Mouse (Mus musculus): Measurements from ENCODE around the gene Stbd1.

The Stbd1 gene

DNA sequence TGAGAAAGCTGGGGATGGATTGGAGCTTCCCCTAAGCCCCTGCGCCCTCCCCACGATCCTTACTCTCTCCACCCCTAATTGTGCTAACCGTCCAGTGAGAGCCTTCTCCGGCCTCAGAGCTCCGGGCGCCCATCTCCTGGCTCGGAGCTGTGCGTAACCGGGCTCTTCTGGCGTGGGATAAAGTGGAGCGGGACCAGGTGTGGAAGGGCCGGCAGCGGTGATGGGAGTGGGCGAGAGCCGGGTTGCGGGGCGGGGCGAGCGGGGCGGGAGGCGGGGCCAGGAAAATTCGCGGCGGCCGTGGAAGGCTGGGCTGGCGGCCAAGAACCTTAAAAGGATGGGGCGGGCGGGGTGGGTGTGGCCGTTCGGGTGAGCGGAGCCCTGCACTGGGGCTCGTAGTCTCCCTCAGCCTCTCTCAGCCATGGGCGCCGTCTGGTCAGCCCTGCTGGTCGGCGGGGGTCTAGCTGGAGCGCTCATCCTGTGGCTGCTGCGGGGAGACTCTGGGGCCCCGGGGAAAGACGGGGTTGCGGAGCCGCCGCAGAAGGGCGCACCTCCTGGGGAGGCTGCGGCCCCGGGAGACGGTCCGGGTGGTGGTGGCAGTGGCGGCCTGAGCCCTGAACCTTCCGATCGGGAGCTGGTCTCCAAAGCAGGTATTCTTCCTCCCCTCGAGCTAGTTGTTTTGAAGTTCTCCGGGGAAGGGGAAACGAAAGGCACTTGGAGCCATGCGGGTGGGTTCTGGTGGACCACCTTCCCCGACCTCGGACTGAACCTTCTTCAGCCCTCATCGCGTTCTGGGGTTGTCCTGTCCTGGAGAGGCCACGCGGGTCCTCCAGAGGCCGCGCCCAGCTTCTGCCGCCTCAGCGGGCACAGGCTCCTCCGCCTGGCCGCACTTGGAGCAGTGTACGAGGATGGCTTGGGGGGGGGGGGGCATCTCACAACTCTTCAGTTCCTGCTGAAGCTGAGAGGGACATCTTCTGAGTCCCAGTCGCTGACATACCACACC is at the start of gene Stbd1:
Gene Stbd1 (plus strand): TSS at position 351 of the 1,000 bp plus-strand sequence.
- DNase-seq: no peak

DNA sequence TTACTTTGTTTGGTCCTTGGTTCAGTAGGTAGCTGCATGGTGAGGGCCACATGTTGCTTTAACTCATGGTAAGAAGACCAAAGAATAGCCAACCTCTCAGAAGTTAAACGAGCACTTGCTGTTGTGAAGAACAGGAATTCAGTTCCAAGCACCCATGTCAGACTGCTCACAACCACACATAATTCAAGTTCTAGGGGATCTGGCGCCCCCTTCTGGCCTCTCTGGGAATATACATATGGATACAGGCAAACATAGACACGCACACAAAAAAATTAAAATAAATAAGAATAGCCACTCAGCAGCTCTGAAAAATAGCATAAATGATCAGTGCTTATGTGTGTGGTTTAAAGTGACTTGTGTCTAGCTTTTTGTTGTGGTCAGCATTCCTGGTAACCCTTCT is 48.9 kb upstream of the Stbd1 start:
- no peak for DNase-seq

DNA sequence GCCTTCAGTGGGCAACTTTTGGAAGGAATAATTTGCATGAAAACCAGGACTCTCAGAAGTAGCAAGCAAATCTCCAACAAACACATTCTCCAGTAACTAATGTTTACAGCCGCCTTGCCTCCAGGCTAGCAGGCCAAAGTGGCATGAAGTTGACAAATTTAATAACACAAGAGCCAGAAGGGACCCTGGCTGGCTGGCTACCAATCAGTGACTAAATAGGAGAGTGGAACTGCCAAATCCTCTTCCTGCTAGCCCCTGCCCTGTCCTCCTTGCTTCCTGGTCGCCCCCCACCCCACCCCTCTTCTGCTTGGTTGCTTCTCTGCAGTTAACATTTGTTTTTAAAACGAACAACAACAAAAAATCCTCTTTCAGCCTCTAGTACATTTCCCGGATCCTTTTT is 48.4 kb upstream of the Stbd1 start:
- DNase-seq: no peak

DNA sequence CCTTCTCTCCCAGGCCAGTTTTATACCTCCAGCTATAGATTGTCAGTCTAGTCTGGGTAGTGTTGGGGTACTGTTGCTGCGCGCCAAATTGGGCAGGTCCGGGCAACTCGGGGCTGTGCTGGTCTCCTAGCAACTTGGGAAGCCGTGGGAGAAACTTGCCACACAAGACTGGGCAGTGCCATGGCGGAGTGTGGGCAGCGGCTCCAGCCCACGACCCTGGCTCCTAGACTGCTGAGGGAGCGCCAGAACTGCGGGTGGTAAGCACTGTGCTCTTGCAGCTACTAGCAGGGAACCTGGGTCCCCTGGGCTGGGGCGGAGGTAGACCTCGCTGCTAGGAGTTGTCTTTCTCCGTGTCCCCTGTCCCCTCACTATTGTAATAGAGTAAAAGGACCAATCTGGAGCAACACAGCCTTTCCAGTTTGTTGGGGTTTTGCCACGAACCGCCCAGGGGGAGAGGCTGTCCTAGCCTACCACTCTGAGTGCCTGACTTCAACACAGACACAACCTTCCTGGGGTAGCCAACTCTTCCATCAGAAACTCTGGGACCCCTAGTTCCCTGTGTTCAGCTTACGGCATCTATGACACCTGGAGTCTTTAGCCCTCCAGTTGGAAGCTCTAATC is 47.8 kb upstream of the Stbd1 start, which contains the start of gene Fam47e:
Gene Fam47e (plus strand): TSS at position 179 of the 621 bp plus-strand sequence.
- peak; percentile 20 for DNase-seq

GRCm38 (mm10) chr5:92555905-92556304 is 46.9 kb upstream of the Stbd1 start:
- no peak for DNase-seq

- no peak for DNase-seq
Measured at GRCm38 (mm10) chr5:92557508-92557907, 45.3 kb upstream of the Stbd1 start.

DNA sequence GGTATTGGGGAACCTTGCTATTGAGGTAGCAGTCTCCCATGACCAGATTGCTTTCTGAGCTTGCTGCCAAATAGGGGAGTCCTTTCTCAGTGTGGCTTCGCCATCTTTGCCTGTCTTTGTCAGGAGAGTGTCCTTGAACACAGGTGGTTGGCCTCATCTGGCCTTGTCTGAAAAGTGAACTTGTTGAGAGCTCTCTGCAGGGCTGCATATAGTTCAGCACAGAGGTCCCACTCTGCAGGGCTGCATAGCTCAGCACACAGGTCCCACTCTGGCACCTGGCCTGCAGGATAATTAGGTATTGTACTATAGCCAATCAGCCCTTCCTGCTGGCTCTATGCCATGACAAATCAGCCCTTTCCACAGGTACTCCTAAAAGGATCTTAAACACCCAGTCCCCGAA is 42.6 kb upstream of the Stbd1 start:
- DNase-seq: no peak

- DNase-seq: no peak
Measured at GRCm38 (mm10) chr5:92562002-92562401, 40.8 kb upstream of the Stbd1 start.

DNA sequence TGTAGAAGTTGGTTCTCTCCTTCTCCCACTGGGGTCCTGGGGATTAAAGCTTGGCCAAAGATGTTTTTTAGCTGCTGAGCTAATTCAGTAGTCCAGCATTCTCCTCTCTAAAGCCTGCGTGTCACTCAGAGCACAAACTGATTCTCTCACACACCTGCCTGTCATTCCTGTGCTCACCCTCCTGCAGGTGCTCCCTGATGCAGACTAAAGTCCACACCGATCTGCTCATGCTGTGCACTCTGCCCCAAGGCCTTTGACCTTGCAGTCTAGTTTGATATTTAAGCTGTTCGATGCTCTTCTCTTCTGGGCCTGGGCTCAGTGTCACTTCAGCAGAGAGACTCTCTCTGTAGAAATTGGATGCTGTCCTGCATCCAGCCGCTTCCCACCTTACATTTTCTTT is 31.6 kb upstream of the Stbd1 start:
- DNase-seq: no peak

- no peak for DNase-seq
Measured at GRCm38 (mm10) chr5:92579559-92579958, 23.3 kb upstream of the Stbd1 start.

DNA sequence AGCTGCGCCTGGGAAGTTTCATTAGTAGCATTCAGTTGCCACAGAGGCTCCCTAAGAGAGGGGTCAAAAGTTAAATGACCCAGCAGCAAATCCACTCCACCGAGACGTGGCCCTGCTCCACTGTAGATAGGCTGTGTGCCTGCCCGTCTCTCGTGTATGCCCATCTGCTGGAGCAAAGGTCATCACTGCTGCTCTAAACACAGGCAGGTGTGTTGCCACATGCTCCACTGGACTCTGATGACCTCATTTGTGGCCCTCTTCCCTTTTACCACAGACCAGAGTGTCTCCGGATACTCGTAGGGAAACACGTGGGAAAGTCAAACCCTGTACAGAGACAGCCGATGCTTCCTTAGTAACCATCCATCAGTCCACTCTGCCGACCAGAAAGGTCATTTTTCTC is 16.9 kb upstream of the Stbd1 start:
- no peak for DNase-seq

GRCm38 (mm10) chr5:92595026-92595425 is 7.8 kb upstream of the Stbd1 start:
- no peak for DNase-seq

- no peak for DNase-seq
Measured at GRCm38 (mm10) chr5:92596865-92597264, 6.0 kb upstream of the Stbd1 start.

GRCm38 (mm10) chr5:92599030-92599429 is 3.8 kb upstream of the Stbd1 start:
- peak; percentile 6 for DNase-seq

DNA sequence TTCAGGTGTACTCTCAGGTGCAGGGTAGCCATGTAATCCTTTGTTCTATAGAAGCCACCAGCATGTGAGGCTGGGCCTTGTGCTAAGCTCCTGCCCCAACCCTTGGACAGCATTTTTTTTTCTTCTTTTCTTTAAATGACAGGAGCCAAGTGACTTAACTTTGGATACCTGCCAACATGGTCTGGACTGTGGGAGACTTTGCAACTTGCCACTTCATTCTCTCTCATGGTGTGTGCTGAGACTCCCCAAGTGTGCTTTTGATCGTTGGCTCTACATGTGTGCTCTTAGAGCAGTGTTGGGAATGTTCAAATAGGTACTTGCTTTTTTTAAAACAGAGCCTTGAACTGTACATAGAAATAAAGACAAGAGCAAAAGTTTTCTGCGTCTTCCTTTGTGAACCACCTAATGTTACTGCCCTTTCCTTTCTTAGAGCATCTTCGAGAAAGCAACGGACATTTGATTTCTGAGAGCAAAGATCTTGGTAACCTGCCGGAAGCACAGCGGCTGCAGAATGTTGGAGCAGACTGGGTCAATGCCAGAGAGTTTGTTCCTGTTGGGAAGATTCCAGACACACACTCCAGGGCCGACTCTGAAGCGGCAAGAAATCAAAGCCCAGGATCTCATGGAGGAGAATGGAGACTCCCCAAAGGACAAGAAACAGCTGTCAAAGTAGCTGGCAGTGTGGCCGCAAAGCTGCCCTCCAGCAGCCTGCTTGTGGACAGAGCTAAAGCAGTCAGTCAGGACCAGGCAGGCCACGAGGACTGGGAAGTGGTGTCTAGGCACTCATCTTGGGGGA is 1.8 kb downstream of the Stbd1 start:
- DNase-seq: no peak

DNA sequence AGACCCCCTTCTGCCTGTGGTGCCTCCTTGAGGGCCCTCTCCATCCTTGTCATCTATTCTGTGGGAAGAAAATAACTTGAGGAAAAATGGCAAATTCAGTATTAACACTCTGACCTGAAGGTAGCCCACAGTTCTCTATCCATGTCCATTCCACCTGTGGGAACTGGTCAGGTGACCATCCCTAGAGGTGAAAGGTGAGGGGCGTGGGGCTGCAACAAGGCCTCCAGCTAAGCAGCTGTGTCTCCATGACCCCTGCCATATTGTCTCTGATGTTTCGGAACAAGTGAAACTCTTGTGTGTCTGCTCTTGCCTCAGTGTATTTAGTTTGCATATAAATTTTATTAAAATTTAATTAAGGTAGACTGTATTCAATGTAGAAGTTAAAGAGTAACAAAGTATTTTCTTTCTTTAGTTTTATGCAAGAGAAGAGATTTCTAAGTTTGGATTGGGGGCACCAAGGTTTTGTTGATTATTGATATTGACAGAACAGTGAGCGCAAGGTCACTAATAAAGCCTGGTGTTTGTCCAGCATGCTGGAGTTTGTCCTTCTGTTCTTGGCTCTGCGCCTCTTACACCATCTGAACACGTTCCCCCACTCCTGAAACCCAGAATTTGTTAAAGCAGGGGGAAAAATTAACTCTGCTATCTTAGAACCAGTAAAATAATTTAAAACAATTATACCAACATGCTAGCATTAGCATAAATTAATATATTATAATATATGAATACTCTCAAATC is 4.8 kb downstream of the Stbd1 start:
- DNase-seq: no peak

- DNase-seq: no peak
Measured at GRCm38 (mm10) chr5:92612756-92613155, 9.9 kb downstream of the Stbd1 start.

GRCm38 (mm10) chr5:92621883-92622282 is 19.0 kb downstream of the Stbd1 start:
- DNase-seq: no peak

DNA sequence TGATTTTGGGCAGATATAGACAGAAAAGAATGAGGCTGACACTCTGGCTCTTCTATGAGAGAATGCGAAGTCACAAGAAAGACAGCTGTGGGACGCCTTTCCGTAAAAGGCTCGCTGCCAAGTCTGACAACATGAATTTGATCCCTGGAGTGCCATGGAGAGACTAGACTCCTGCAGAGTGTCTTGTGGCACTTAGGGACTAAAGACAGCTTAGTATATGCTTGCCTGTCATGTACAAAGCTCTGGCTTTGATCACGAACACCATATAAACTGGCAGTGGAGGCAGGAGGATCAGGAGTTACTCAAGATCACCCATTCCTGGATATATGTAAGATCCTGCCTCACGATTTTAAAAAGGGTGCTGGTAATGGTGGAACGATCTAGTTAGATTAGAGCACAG is 25.1 kb downstream of the Stbd1 start:
- DNase-seq: no peak

- DNase-seq: no peak
Measured at GRCm38 (mm10) chr5:92633526-92633925, 30.7 kb downstream of the Stbd1 start.

DNA sequence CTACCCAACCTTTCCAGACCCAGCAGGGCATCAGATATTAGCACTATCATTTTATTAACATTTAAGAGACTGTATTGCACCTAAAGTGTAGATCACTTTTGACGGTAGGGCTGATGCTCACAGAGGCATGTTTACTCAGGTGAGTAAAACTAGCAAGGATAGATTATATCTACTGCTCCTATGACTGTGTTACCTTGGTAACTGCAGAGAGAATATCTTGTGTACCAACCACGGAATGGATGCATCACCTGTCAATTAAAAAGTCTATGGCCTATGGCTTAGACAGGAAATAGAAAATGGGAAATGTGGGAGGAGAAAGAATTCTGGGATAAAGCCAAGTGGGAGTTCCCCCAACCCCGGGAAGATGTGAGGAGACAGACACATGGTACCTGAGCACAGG is 32.1 kb downstream of the Stbd1 start:
- no peak for DNase-seq

DNA sequence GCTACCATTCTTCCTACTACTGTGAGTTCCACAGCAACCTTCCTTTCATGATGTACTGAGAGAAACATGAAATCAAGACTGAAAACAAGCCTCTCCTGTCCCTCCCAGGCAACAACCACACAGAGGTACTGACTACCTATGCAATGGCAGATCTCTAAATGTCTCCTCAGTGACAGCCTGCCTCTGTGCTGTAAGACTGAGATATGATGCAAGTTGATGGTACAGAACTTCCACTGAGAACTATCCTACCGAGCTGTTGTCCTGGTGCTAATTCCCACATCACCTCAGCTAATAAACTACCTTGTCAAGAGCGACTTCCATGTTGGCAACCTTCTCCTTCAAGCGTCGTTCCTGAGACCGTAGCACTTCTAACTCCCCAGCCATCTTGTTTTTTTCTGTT is 33.0 kb downstream of the Stbd1 start:
- no peak for DNase-seq

- no peak for DNase-seq
Measured at GRCm38 (mm10) chr5:92640861-92641260, 38.0 kb downstream of the Stbd1 start.

All from layer of hippocampus, adult 9-11 months (tissue).